Mouse (Mus musculus): Measurements from ENCODE around the gene Cryz.

- TF ChIP-seq CTCF (IDR thresholded peaks at IDR 0.05; ENCODE audit: low read depth) = no peak
- no peak for TF ChIP-seq EP300 (IDR thresholded peaks at IDR 0.05; ENCODE audit: low read depth)
Measured at GRCm38 (mm10) chr3:154653454-154653853, 56.9 kb downstream of the Cryz start.

Measured in heart, postnatal 0 days (tissue).